Mouse (Mus musculus): ENCODE results near the gene Crtc1.

DNA sequence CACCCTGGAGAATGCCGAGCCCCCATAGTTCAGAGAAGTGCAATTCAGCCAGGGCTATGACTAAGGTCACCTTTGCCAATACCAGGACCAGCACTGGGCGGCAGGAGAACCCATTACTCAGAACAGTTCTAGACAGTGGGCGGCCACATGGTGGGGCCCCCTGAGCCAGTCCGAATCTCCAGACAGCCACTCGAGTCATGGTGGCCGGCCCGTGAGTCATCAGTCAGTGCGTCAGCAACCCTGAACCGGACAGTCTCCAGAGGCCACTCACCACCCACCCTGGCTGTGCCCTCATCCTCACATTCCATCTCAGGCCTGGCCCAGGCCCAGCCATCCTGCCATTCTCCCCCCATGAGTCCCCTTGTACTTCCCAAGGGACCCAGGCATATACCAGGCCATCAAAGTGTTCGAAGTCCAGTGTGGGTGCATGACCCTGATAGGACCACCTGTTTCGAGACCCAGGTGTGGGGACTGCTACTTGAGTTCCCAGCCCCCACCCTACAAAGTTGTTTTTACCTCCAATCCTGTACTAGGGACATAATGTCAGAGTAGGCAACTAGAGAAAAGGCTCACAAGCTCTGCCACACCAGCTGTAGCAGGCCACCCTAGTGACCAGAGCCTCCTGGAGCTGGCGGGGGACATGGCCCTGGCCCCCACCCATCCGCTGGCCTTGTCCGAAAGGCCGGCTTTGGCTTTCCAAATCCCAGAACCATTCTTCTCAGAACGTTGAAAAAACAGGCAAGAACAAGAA, 22.6 kb upstream of the Crtc1 start:
- TF ChIP-seq POLR2A (IDR thresholded peaks at IDR 0.05; ENCODE audit: low read depth, low read length), result no peak
- TF ChIP-seq CTCF (conservative IDR thresholded peaks at IDR 0.05; ENCODE audit: insufficient read depth, insufficient read length, low read depth, low read length), result no peak

Measured in kidney, adult 2 months (tissue).